Mouse (Mus musculus): ENCODE measurements at regions not wholly inside any gene's neighbourhood (a gene's known extent, or its start where the extent isn't known, plus 50 kb on each side); places are given as distances from the start of the nearest gene placed in this dataset.

- DNase-seq = no peak
These were observed 220.1 kb downstream of the Elavl2 start for GRCm38 (mm10) chr4:91180241-91181096.

GRCm38 (mm10) chr4:91164280-91165121 is 236.1 kb downstream of the Elavl2 start:
- no peak for DNase-seq

GRCm38 (mm10) chr4:91157047-91157446 is 243.5 kb downstream of the Elavl2 start:
- DNase-seq = peak; percentile 2 to 3

GRCm38 (mm10) chr4:91144666-91145065 is 255.9 kb downstream of the Elavl2 start:
- no peak for DNase-seq

- no peak for DNase-seq
These were observed 256.7 kb downstream of the Elavl2 start for GRCm38 (mm10) chr4:91143906-91144305.

GRCm38 (mm10) chr4:91135327-91135726 is 265.3 kb downstream of the Elavl2 start:
- DNase-seq = no peak

GRCm38 (mm10) chr4:91132266-91132665 is 268.3 kb downstream of the Elavl2 start:
- no peak for DNase-seq

- no peak for DNase-seq
These were observed 280.3 kb downstream of the Elavl2 start for GRCm38 (mm10) chr4:91120277-91120676.

GRCm38 (mm10) chr4:91116807-91117609 is 283.6 kb downstream of the Elavl2 start:
- no peak for DNase-seq

- no peak for DNase-seq
These were observed 288.6 kb downstream of the Elavl2 start for GRCm38 (mm10) chr4:91111684-91112681.

GRCm38 (mm10) chr4:91096086-91096485 is 304.5 kb downstream of the Elavl2 start:
- no peak for DNase-seq

GRCm38 (mm10) chr4:91094382-91094781 is 306.2 kb downstream of the Elavl2 start:
- no peak for DNase-seq

- no peak for DNase-seq
These were observed 306.7 kb downstream of the Elavl2 start for GRCm38 (mm10) chr4:91093885-91094284.

- DNase-seq = no peak
These were observed 308.3 kb downstream of the Elavl2 start for GRCm38 (mm10) chr4:91092323-91092722.

- no peak for DNase-seq
These were observed 308.7 kb downstream of the Elavl2 start for GRCm38 (mm10) chr4:91091910-91092309.

- no peak for DNase-seq
These were observed 316.6 kb downstream of the Elavl2 start for GRCm38 (mm10) chr4:91083950-91084349.

GRCm38 (mm10) chr4:91081447-91081846 is 319.1 kb downstream of the Elavl2 start:
- DNase-seq = no peak

GRCm38 (mm10) chr4:91080620-91081441 is 319.8 kb downstream of the Elavl2 start:
- DNase-seq = no peak

- no peak for DNase-seq
These were observed 329.3 kb downstream of the Elavl2 start for GRCm38 (mm10) chr4:91071263-91071662.

- peak in 1 of 2 experiments; percentile 1 for DNase-seq
These were observed 339.7 kb downstream of the Elavl2 start for GRCm38 (mm10) chr4:91060933-91061332.

GRCm38 (mm10) chr4:91051913-91052312 is 348.7 kb downstream of the Elavl2 start:
- no peak for DNase-seq

All from lung, adult 18-20 months (tissue).